26 mouse cellular contexts compared by ENCODE assay signal in genomic region chr10:71140281-71140845, GRCm38 (mm10). TPM values are rescaled to one million over a fixed set of nuclear protein-coding genes. Genes with fewer than 3 reads are reported as not detected.
A peak's percentile ranks its signal among the peaks of the same experiment; 100 is the strongest.
DNase-seq lines count a peak whose midpoint lies in the region; ATAC-seq and TF ChIP-seq lines count a peak whose summit lies in the region.
"Had no signal": no experiment of that assay in that cellular context is flagged by ENCODE, and none has a peak within 500 bp of the region (broad histone marks: within the 10 kb centered on the region; RNA-seq: fewer than 3 reads in every experiment).

No protein-coding gene starts in this region.

- no peak for ATAC-seq in lung, embryonic 14.5 days (ENCODE audit: insufficient read depth)
- peak; percentile 53; the same call in 1 of the 2 replicates for ATAC-seq in embryonic facial prominence, embryonic 14.5 days (ENCODE audit: low read depth)
- ATAC-seq in limb, embryonic 14.5 days (ENCODE audit: low FRiP score, low read depth): peak; percentile 42; the same call in 1 of the 2 replicates
- ATAC-seq: CD4-positive, CD25-positive, alpha-beta regulatory T cell, adult 4 months; forebrain, postnatal 0 days; intestine, postnatal 0 days had no signal

- no peak for TF ChIP-seq POLR2A in kidney, adult 2 months (IDR thresholded peaks at IDR 0.05; ENCODE audit: low read depth, low read length)
- no peak for TF ChIP-seq POLR2A in limb, embryonic 14.5 days (IDR thresholded peaks at IDR 0.05; ENCODE audit: borderline replicate concordance, extremely low read depth, insufficient read depth, insufficient read length)

- no peak overlapping the region for H3K4me3 ChIP-seq in kidney, adult 2 months (ENCODE audit: insufficient read depth, low read depth, low read length)
- H3K4me3 ChIP-seq in lung, embryonic 14.5 days (ENCODE audit: low read depth, low read length): no peak overlapping the region
- no peak overlapping the region for H3K4me3 ChIP-seq in embryonic facial prominence, embryonic 14.5 days (ENCODE audit: low read depth, low read length)
- no peak overlapping the region for H3K4me3 ChIP-seq in limb, embryonic 14.5 days (replicated peaks; ENCODE audit: low read length)
- H3K4me3 ChIP-seq: erythroblast, embryonic 14.5 days; heart, embryonic 12.5 days; layer of hippocampus, adult 2 months; liver, embryonic 13.5 days had no signal

- H3K27ac ChIP-seq in kidney, adult 2 months (ENCODE audit: insufficient read depth, low read depth, low read length): peak overlapping the region; percentile 81
- 0 out of 2 replicates have a peak overlapping the region, but pooled peaks have one; percentile 42 for H3K27ac ChIP-seq in lung, embryonic 14.5 days (ENCODE audit: low read depth)
- peak overlapping the region; percentile 84 for H3K27ac ChIP-seq in embryonic facial prominence, embryonic 14.5 days (replicated peaks; ENCODE audit: low read depth, low read length)
- peak overlapping the region; percentile 77 for H3K27ac ChIP-seq in limb, embryonic 14.5 days (replicated peaks; ENCODE audit: low read depth, low read length)
- H3K27ac ChIP-seq: hindbrain, embryonic 14.5 days; layer of hippocampus, adult 2 months; liver, embryonic 13.5 days had no signal

- no peak overlapping the region for H3K9ac ChIP-seq in lung, embryonic 14.5 days
- H3K9ac ChIP-seq in embryonic facial prominence, embryonic 14.5 days (ENCODE audit: low read depth, low read length): no peak overlapping the region
- no peak overlapping the region for H3K9ac ChIP-seq in limb, embryonic 14.5 days (ENCODE audit: low read depth, low read length, severe bottlenecking)
- H3K9ac ChIP-seq: forebrain, postnatal 0 days; heart, embryonic 12.5 days; hindbrain, embryonic 14.5 days; liver, embryonic 13.5 days had no signal

- H3K36me3 ChIP-seq in kidney, adult 2 months (ENCODE audit: control insufficient read depth, insufficient read depth, low read length): no peaks in the 10 kb centered on the region; the same call in 1 of the 2 replicates
- H3K36me3 ChIP-seq in lung, embryonic 14.5 days (ENCODE audit: insufficient read depth): no peaks in the 10 kb centered on the region
- H3K36me3 ChIP-seq in embryonic facial prominence, embryonic 14.5 days (ENCODE audit: control insufficient read depth, insufficient read depth, low read length): no peaks in the 10 kb centered on the region
- no peaks in the 10 kb centered on the region for H3K36me3 ChIP-seq in limb, embryonic 14.5 days (ENCODE audit: control insufficient read depth, insufficient read depth, low read length)
- H3K36me3 ChIP-seq: liver, embryonic 13.5 days had no signal

- peaks cover 25% of the 10 kb centered on the region for H3K4me1 ChIP-seq in kidney, adult 2 months (ENCODE audit: control insufficient read depth, insufficient read depth, low read length)
- peaks cover 7% of the 10 kb centered on the region; the same call in 1 of the 2 replicates for H3K4me1 ChIP-seq in lung, embryonic 14.5 days (ENCODE audit: insufficient read depth)
- peaks cover 28% of the 10 kb centered on the region for H3K4me1 ChIP-seq in embryonic facial prominence, embryonic 14.5 days (ENCODE audit: control insufficient read depth, insufficient read depth, low read length)
- H3K4me1 ChIP-seq in limb, embryonic 14.5 days (ENCODE audit: control insufficient read depth, insufficient read depth, low read length): peaks cover 36% of the 10 kb centered on the region
- H3K4me1 ChIP-seq: liver, embryonic 13.5 days had no signal

- no peak for TF ChIP-seq CTCF in kidney, adult 2 months (conservative IDR thresholded peaks at IDR 0.05; ENCODE audit: insufficient read depth, insufficient read length, low read depth, low read length)
- no peak for TF ChIP-seq CTCF in lung, embryonic 14.5 days (IDR thresholded peaks at IDR 0.05; ENCODE audit: low read depth)

- no peaks in the 10 kb centered on the region for H3K27me3 ChIP-seq in kidney, adult 2 months (replicated peaks; ENCODE audit: control insufficient read depth, insufficient read depth, low read length)
- no peaks in the 10 kb centered on the region for H3K27me3 ChIP-seq in lung, embryonic 14.5 days (ENCODE audit: insufficient read depth, low read length)
- H3K27me3 ChIP-seq in embryonic facial prominence, embryonic 14.5 days (replicated peaks; ENCODE audit: control insufficient read depth, insufficient read depth, low read length): no peaks in the 10 kb centered on the region
- H3K27me3 ChIP-seq in limb, embryonic 14.5 days (ENCODE audit: control insufficient read depth, insufficient read depth, low read length): no peaks in the 10 kb centered on the region
- H3K27me3 ChIP-seq: heart, embryonic 12.5 days; liver, embryonic 13.5 days had no signal

- peak; percentile 53 for DNase-seq in kidney, adult 2 months
- no peak for DNase-seq in kidney, postnatal 14 days
- DNase-seq in lung, embryonic 14.5 days: no peak
- no peak for DNase-seq in lung, postnatal 4 days
- peak; percentile 74 for DNase-seq in embryonic facial prominence, embryonic 14.5 days (ENCODE audit: low spot score)
- DNase-seq in limb, embryonic 14.5 days (ENCODE audit: low spot score): peak; percentile 53
- no peak for DNase-seq in frontal cortex, postnatal 36 days (ENCODE audit: low spot score in 2 of 2)
- no peak for DNase-seq in frontal cortex, postnatal 10 days (ENCODE audit: low spot score in 2 of 2)
- DNase-seq: adrenal gland, postnatal 25 days; cerebellum, adult 18-20 months; cerebellum, postnatal 10 days; forebrain, postnatal 0 days; gastrocnemius, postnatal 14 days; kidney, postnatal 25 days; liver, embryonic 13.5 days; lung, adult 18-20 months; lung, postnatal 10 days; midbrain, embryonic 14.5 days; retina, postnatal 1 day; right cerebral cortex, postnatal 14 days had no signal

- WGBS in kidney, adult 2 months: 51% methylated on average over 6 of the region's 6 CpGs
- 77% methylated on average over 6 of the region's 6 CpGs for WGBS in lung, embryonic 14.5 days
- WGBS in embryonic facial prominence, embryonic 14.5 days: 57% methylated on average over 6 of the region's 6 CpGs
- 49% methylated on average over 6 of the region's 6 CpGs for WGBS in limb, embryonic 14.5 days

- no peaks in the 10 kb centered on the region for H3K9me3 ChIP-seq in lung, embryonic 14.5 days (ENCODE audit: low read depth, low read length)
- H3K9me3 ChIP-seq in embryonic facial prominence, embryonic 14.5 days (ENCODE audit: control insufficient read depth, low read length): peaks cover 14% of the 10 kb centered on the region; the same call in 1 of the 2 replicates
- peaks cover 6% of the 10 kb centered on the region; the same call in 1 of the 2 replicates for H3K9me3 ChIP-seq in limb, embryonic 14.5 days (ENCODE audit: control insufficient read depth, low read length)
- H3K9me3 ChIP-seq: liver, embryonic 13.5 days had no signal

- H3K4me2 ChIP-seq in lung, embryonic 14.5 days: no peak overlapping the region
- H3K4me2 ChIP-seq in embryonic facial prominence, embryonic 14.5 days (ENCODE audit: low read depth, low read length): no peak overlapping the region
- H3K4me2 ChIP-seq in limb, embryonic 14.5 days (replicated peaks; ENCODE audit: low read depth, low read length, severe bottlenecking): no peak overlapping the region
- H3K4me2 ChIP-seq: heart, embryonic 12.5 days; hindbrain, embryonic 14.5 days; liver, embryonic 13.5 days had no signal

RNA-seq across cellular contexts. Expression of gene Bicc1, which starts 19.1 kb away (rescaled TPM):
- 69.0 and 78.8 TPM in 2 replicates for polyA plus RNA-seq in kidney, adult 2 months (2012; rRNA removed)
- polyA plus RNA-seq in lung, embryonic 14.5 days (2014; fragmentation: Nextera tagmentation; extraction: Ambion mirVana): 26.4 and 27.9 TPM in 2 replicates
- 44.8 and 54.3 TPM in 2 replicates for polyA plus RNA-seq in embryonic facial prominence, embryonic 14.5 days (2014; fragmentation: Nextera tagmentation; extraction: Ambion mirVana)
- polyA plus RNA-seq in limb, embryonic 14.5 days (2012; rRNA removed): 38.8 and 42.2 TPM in 2 replicates
- polyA plus RNA-seq in limb, embryonic 14.5 days (2014; fragmentation: Nextera tagmentation; extraction: Ambion mirVana): 48.2 and 50.5 TPM in 2 replicates
- polyA plus RNA-seq: erythroblast, embryonic 14.5 days had no signal

Comparison
In these comparisons a context has a peak if more than half of its experiments do, and no peak if none do; other contexts are left out.
1. DNase-seq: peak in kidney, adult 2 months (single experiment), embryonic facial prominence, embryonic 14.5 days (single experiment) and limb, embryonic 14.5 days (single experiment); none in kidney, postnatal 14 days (single experiment), lung, embryonic 14.5 days (single experiment), lung, postnatal 4 days (0 of 2), frontal cortex, postnatal 36 days (0 of 2) and frontal cortex, postnatal 10 days (0 of 2).
2. Peak in every context shown above with its lines, with median percentiles within 50 percentile points of each other: H3K27ac ChIP-seq.